Mouse (Mus musculus) urinary bladder, postnatal 25 days (tissue): ENCODE results near the gene Zfp710.

Experiments
- DNase-seq: peaks from one replicate; pipeline ENCODE4 v3.0.0; 2022; ENCODE audit warnings: low spot score

Zfp710 gene

DNA sequence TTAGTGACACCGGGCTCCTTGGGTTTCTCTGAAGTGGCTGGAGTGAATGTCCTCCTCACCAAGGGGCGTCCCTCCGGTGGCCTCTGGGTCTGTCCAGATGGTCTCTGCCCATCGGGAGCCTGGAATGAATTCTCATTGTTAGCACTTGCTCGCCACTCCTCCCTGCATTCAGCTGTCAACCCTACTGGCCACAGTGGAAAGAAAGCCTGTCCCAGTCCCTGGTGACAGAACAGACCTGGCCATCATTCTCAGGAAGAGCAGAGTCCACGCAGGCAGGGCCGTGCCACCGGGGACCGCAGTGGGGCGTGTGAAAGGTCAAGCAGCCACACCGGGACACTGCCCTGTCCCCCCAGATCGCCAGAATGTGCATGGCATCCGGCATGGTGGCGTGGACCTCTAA lies 33.2 kb downstream of the Zfp710 start:
- no peak for DNase-seq

DNA sequence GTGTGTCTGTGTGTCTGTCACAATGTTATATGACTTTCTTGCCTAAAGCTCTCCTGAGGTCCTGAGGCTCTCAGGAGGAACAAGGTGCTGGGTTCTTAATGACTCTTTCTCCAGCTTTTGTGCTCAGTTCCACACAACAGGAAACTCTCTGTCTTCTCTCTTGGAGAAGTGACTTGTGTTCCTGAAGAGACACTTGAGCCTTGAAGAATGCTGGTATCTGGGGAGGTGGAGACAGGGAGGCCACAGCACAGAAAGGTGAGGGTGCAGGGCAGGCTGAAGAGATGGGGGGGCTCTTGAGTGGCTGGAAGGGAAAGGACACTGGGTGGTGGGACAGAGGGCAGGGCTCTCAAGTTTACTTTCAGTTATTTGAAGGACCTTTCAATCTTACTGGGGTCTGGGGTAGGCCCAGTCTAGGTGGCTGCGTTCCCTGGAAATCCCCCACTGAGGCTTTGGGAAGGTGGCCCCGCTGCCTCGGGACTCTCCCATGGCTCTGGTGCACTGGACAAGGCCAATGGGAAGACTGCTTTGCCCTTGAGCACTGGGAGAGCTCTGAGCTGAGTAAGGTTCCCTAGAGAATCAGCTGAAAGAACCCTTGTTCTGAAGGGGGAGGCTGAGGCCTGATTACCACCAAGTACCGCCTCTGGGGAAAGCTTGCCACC lies 33.9 kb downstream of the Zfp710 start:
- no peak for DNase-seq

DNA sequence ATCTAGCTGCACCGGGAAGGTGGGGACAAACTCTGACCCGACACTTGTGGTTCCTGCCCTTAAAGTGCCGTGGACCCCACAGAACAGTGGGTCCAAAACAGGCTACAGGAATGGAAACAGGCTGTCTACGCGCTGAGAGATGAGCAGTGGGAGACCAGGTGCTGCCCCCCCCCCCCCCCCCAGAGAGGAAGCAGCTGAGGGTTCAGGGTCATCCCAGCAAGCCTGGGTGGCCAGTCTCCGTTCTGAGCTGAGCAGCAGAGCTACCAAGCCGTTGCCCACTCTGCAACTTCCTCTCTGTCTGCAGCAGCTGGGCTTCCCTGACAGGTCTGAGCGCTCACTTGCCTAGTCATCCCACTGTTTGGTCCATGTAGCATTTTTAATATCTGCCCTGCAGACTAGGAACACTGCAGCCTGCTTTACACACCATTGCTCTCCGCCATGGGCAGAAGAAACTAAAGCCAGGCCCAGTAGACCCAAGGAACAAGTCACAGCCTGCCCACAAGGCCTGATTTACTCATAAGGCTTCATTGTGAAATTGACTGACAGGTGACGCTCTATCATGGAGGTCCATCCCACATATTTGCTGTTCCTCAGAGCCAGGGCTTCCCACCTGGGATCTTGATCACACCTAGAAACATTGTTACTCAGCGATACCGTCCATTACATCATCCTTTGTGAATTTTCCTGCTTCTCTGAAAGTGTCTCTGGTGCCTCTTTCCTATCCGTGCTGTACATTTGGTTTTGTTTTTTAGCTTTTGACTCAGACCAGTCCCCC lies 34.6 kb downstream of the Zfp710 start:
- DNase-seq, result no peak

DNA sequence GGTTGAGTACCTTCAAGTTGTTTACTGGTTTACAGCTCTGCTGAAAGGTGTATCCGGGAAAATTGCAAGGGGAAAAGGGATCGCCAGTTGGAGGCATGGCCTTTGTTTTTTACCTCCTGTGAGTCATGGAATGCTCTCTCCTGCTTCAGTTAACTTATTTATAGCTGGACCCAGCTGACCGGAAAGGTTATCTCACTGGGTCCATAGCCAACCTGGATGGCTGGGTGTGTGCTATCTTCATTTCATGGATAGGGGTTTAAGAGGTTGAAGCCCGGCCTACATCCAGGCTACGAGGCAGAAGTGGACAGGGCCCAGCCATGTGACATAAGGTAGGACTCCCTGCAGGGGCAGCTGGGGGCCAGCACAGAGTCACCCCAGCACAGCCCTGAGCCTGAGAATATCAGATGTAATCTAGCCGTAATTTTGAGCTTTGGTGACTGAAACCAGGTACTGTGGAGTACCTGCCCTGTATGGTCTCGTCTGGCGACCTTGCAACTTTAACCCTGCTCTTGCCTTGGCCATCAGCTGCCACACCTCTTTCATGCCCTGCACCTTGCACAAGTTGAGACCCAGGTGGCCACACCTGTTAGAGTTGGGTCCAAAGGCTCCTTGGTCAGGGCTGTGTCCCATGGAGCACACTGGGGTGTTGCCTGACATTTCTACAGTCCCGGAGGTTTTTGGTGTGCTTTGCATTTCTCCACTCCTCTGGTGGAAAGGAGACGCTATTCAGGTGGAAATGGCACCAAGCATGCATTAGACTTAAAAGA lies 35.6 kb downstream of the Zfp710 start:
- no peak for DNase-seq

DNA sequence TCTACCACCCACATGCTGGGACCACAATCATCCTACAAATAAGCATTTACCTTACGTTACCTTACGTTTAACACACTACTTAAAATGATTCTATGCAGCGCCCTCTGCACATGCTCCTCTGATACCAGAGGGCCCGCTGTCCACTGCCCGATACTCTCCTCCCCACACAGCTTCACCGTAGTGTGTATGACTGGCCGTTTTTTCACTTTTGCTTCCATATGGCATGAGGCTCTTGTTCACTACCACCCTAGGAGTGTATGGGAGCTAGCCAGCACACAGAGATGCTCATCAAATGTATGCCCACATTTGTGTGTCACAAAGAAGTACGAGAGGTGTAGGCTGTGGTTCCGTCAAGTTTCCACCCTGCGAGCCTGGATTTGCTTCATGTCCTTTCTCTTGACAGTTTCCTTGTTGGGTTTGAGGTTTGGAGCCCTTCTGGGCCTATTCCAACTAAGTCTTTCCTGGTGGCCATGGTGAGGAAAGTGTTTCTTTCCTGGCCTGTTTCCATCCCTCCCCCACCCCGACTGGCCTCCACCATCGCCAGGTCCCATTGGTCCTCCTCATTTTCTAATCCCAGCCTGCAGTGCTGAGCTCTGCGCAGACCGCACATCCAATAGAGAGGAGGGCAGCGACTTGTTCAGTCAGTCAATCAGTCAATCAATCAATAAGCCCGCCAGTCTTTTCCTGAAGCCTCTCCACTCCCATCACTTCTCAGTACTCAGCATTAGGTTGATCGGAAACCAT lies 37.6 kb downstream of the Zfp710 start:
- no peak for DNase-seq

DNA sequence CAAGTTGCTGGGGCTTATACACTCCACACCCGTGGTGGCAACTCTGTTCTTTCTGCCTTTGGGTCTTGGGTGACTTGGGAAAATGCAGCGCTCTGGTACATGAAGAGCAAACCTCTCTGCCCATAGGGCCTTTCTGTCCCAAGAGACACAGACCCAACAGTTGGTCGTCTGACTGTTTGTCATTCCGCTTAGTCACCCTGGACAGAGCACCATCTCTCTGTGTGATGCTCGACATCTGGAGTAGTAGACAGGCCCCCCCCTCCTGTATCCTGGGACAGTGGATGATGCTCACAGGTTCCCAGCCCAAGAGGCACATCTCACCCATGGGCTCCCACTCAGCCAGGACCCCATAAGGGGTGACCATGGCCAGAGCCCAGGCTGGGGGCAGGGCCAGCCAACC lies 38.6 kb downstream of the Zfp710 start:
- DNase-seq, result no peak

DNA sequence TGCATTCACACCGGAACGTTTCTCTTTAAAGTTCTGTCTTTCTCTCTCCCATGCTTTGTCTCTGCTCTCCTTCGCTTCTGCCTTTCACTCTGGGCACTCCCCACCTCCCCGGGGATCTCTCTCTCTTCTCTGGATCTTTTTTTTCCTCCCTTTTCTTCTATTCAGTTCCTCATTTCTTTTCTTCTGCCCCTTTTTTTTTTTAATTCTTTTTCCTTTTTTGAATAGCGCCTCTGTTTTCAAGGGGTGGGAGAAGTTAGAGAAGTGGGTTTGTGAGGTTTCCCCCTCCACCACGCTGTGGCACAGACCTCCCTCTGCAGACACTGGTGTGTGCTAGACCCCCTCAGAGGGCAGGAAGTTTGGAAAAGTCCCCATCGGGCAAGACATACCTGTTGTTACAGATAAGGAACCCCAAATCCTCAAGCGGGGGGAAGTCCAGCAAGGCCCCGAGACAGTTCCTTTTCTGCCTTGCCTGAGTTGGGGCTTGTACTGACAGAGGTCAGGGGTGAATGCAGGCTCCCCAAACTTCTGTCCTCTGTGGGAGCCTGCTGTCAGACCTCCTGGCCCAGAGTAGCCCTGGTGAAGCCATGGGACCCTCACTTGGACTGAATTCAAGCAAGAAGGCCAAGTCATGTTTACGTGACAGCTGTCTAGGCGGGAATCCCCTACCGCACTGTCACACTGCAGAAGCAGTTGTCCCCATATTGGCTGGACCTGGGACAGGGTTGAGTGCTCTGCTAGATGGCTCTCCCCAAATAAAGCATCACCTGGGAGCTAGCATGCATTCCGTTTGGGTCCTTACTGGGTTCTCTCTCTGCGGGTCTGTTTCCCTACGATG lies 39.5 kb downstream of the Zfp710 start:
- DNase-seq, result no peak

DNA sequence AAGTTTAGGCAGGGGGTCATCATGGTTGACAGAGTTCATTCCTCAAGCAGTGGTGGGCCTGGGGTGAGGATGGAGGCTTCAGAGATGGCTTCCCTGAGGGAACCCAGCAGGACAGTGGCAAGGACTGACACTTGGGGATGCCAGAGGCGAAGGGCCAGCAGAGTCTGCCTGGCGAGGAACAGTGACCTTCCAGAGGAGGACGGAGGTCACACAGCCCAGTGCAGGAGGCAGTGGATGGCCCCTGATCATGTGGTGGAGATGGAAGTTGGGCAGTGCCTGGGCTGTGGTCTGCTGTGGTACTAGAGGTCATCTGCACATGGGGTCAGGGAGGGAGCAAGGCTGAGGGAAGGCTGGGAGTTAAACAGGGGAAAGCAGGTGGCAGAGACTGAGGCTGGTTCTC lies 40.6 kb downstream of the Zfp710 start:
- DNase-seq, result no peak

DNA sequence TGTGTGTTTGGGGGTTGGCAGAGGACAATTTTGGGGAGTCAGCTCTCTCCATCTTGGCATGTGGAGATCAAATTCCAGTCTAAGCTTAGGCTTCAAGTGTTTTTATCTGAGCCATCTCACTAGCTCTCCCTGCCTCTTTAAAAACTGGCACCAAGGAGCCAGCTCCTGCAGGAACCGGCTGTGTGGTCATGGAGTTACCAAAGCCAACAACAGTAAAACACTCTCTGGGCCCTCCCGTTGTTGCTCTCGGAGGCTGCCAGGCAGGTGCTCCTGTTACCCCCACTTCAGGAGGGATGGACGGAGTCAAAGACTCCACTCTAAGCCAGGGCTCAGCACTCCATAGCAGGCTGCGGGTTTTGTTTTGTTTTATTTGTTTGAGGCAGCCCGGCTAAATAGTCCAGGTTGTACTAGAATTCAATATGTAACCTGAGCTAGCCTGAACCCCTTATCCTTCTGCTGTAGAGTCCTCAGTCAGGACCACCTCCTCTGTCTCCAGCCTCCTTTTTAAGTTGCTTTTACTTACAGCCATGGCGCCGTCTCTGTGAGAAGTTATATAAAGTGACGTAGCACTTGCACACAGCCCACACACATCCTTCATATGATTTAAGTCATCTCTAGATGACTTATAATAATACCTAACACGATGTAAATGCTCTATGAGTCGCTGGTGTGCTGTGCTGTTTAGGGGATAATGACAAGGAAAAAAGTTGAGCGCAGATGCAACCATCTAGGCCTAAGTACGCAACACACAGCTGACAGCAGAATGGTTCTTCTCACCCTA lies 42.3 kb downstream of the Zfp710 start:
- DNase-seq, result no peak

DNA sequence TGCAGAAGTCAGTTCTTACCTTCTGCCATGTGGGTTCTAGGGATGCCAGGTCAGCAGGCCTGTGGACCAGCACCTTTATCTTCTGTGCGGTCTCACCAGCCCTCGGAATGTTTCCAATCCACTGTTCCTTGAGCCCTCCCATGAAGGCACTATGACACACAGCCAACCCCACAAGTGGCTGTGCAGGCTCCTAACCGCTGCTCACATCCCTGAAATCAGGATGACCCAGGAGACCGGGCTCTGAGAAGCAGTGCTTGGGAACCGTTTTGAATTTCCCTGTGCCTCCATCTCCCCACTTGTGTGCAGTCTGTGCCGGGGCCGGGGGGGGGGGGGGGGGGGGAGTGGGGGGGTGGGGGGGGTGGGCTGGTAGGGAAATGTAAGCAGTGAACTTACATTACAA lies 43.7 kb downstream of the Zfp710 start:
- no peak for DNase-seq

DNA sequence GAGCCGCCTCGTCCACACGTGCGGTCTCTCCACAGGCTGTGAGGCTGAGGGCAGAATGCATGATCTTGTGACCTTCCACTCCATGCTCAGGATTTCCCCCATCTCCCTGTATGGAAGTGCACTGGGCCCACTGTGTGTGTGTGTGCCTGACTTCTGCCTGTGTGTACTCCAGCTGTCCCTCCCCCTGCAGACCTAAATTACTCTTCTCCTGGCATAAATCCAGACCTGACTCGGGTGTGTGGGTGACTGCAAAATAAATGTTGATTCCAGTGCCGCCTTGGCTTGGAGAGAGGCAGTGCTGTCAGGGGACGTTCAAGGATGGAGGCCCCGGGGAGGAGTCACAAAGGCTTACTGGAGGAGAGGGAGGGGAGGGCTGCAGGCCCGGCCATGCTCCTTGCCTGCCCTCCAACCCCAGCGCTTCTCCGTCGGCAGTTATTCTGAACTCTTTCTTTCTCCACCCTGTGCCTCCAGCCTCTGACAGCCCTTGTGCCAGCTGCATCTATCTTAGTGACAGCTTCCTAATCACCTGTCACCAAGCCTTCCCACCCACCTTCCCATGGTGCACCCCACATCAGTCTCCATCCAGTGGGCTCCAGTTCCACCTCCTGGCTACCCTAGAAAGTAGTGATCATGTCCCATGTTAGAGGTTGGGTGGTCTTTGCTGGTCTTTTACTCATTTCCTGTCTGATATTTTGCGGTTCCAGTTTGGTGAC lies 45.2 kb downstream of the Zfp710 start:
- no peak for DNase-seq

DNA sequence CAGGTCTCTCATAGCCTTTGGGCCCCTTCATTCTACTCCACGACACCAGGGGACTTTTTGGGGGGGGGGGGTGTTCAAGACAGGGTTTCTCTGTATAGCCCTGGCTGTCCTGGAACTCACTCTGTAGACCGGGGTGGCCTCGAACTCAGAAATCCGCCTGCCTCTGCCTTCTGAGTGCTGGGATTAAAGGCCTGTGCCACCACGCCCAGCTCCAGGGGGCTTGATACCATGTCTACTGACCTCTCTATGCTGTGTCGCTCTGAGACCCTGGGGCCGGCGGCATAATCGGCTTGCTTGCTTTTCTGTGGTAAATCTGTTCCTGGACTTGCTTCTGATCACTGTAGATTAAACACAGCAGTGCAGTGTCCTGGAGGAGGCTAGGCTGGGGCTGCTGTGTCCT lies 46.6 kb downstream of the Zfp710 start:
- DNase-seq, result no peak

DNA sequence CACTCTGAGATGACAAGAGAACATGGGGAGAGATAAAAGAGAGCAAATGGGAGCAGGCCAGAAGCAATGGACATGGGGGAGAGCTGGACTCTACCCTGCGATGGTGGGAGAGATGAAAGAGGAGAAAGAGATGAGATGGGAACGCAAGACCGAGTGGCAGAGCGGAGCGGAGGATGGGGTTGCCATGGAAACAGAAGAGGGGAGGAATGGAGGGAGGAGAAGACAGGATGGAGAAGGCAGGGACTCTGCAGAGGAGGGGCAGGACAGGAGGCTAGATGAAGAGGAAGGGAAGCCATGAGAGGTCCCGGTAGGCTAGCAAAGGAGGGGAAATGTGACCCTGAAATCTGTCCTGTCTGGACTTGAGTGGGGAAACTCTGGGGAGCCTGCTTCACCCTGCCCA lies 47.7 kb downstream of the Zfp710 start:
- no peak for DNase-seq

DNA sequence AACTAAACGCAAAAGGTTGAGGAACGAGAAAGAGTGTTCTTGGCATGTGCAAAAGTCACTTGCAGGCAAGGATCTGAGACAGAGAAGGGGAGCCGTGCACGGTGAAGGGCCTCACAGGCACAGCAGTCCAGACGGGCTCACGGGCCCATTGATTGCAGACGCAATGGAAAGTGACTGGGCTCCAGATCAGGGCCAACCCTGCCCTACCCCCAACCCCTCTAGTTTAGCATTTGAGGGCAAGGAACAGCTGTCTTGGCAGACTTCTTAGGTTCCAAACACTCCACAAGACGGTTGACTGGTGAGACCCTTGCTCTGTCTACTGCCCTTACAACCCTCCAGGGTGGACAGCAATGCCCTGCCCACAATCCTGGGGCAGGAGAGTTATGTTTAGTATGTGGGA lies 48.9 kb downstream of the Zfp710 start:
- no peak for DNase-seq

DNA sequence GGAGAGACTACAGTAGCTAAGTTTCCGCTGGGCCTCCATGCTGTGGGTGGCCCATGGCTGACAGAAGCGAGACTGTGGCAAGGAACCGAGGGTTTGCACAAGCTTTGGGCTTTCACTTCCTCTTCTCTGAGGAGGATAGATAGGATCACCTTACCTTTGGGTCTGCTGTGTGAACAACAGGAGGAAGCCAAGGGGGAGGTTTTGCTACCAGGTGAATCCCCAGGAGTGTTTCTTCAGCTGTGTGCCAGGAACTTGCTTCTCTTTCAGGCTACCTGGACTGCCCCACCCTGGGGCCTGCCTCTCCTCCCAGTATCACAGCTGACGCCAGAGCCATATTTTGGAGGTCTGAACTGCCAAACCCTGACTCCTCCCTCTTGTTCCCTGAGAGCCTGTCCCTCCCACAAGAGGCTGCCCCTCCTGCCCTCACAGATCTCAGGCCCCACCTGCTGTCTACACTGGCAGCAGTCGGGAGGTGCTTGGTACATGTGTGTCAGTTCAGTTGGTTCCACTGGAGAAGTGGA lies 50.4 kb downstream of the Zfp710 start:
- no peak for DNase-seq

DNA sequence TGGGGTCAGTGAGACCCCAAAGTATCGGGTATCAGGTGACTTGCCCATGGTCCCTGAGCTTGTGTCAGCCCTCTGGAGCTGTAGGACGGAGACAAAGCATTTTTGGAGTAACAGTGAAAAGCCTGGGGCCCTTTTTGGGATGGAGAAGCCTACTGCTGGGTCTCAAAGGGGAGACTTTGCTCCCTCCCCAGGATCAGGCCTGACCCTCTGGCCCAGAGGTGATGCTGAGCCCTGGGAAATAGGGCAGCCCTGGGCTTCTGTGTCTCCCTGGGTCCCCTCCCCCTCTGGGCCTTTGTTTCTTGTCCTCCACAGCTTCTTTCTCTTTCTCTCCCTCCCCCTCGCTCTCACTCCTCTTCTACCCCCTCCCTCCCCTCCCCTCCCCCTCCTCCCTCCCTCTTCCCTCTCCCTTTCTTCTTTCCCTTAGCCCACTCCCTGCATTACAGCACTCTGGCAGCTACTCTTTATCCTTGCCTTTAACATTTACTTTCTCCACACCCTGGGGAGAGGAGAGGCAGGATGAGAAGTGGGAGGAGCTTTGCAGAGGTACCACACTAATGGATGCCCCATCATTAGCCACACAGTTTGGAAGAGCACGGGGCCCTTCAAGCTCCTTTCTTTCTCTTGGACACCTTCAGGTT lies 51.5 kb downstream of the Zfp710 start:
- DNase-seq, result no peak

DNA sequence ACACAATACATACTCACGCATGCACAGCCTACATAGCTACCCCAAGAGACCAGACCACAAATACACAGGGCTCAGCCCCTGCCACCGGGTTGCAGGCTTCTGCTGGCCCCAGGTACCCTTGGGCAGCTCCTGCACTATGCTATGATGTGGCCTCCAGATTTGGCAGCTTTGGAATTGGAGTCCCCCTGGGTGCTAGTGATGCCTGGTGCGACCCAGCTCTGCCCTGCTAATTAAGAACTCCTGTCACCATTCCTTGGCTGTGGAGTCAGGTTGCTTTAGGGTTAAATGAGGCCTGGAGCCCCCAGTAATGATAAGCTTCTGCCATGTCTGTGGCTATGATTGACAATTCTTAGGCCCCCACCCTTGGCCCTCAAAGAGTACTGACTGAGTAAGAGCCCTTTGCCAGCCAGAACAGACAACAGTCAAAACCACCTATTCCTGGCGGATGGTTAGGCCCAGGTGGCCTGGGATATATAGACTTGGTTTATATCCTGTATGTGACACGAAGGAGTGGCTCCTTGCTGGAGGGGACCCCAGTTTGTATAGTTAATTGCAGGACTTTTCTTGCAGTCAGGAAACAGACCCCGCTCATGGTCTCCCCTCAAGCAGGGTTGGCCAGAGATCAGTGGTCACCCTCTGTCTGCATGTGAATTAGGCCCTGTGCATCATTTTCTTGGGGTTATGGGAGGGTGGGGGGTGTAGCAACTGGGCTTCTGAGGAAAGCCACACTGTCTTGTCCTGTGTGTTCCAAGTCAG lies 52.5 kb downstream of the Zfp710 start:
- DNase-seq, result no peak

DNA sequence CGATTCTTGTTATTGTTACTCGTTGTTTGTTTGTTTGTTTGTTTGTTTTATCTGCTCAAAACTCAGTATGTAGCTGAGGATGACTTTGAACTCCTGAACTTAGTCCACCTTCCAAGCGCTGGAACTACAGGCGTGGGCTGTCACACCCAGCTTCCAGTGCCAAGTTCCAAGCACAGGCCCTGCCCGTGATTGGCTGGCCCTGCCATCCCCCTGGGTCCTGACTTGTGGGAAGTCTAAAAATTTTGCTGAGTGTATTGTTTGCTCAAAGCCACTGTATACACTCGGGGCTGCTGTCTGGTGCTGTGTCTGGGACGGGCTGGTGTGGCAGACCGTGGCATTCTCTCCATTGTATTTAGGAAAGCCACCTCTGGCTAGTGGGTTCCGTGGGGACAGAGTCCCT lies 53.2 kb downstream of the Zfp710 start:
- DNase-seq, result no peak
